Mouse (Mus musculus) lung, embryonic 14.5 days (tissue): ENCODE data around the gene Slc26a11. TPM values are rescaled to one million over a fixed set of nuclear protein-coding genes. Genes with fewer than 3 reads are reported as not detected.

ENCODE experiments used
- ATAC-seq: fragments of 200-750 bp; cut with Nextera tagmentation; 2 replicates; pipeline ENCODE4 v1.8.0; 2017; ENCODE audit warnings: mild to moderate bottlenecking, moderate TSS enrichment, moderate library complexity; ENCODE audit not compliant: insufficient read depth
- DNase-seq: peaks from one replicate; pipeline ENCODE4 v3.0.0-alpha.2; 2015
- H3K27ac ChIP-seq: fragments of 300-500 bp; sonication (generic); 2 replicates; pipeline ENCODE4 v1.5.1; 2014; ENCODE audit warnings: low read depth, mild to moderate bottlenecking, moderate library complexity
- H3K27me3 ChIP-seq: fragments of 300-500 bp; sonication (generic); 2 replicates; pipeline ENCODE4 v1.6.1; 2014; ENCODE audit warnings: low read length, control low read depth; ENCODE audit not compliant: insufficient read depth
- H3K36me3 ChIP-seq: fragments of 300-500 bp; sonication (generic); 2 replicates; pipeline ENCODE4 v1.6.1; 2014; ENCODE audit warnings: control low read depth; ENCODE audit not compliant: insufficient read depth
- H3K4me1 ChIP-seq: fragments of 300-500 bp; sonication (generic); 2 replicates; pipeline ENCODE4 v1.6.1; 2014; ENCODE audit warnings: antibody characterized with exemption, control low read depth; ENCODE audit not compliant: insufficient read depth
- H3K4me2 ChIP-seq: fragments of 300-500 bp; sonication (generic); 2 replicates; pipeline ENCODE4 v1.6.1; 2014; ENCODE audit warnings: mild to moderate bottlenecking
- H3K4me3 ChIP-seq: fragments of 300-500 bp; sonication (generic); 2 replicates; pipeline ENCODE4 v1.5.1; 2014; ENCODE audit warnings: low read depth, low read length
- H3K9ac ChIP-seq: fragments of 300-500 bp; sonication (generic); 2 replicates; pipeline ENCODE4 v1.6.1; 2014
- H3K9me3 ChIP-seq: fragments of 300-500 bp; sonication (generic); 2 replicates; pipeline ENCODE4 v1.6.1; 2016; ENCODE audit warnings: low read depth, low read length, control low read depth
- CTCF ChIP-seq: IDR thresholded peaks from 2 replicates; pipeline ENCODE4 v1.5.1; 2016; ENCODE audit warnings: antibody characterized with exemption, low read depth
- WGBS: fragments of 180-500 bp; shearing (Covaris S2); extraction: QIAGEN DNeasy Blood & Tissue Kit; methylation state at CpG from one replicate; pipeline ENCODE4 v1.1.7; 2014; 5-methylcytosine and 5-hydroxymethylcytosine counted together
- polyA plus RNA-seq: library from polyadenylated mRNA; unstranded; fragments of >200 nt; fragmentation: Nextera tagmentation; extraction: Ambion mirVana; gene quantifications from 2 replicates; pipeline ENCODE4 v1.2.1, GENCODE M21; 2014

Slc26a11 gene
- polyA plus RNA-seq, 1 experiment from 2014 or later, result 9.1 TPM

- H3K4me3 ChIP-seq, result no peak overlapping the region
- no peak overlapping the region for H3K27ac ChIP-seq
- no peak overlapping the region for H3K9ac ChIP-seq
- no peaks in the 10 kb centered on the region for H3K36me3 ChIP-seq
- DNase-seq (peak; percentile 94), ATAC-seq (no peak)
- no peaks in the 10 kb centered on the region for H3K27me3 ChIP-seq
- peak; percentile 94 for TF ChIP-seq CTCF
- H3K9me3 ChIP-seq, result no peaks in the 10 kb centered on the region
- no peaks in the 10 kb centered on the region for H3K4me1 ChIP-seq
- no peak overlapping the region for H3K4me2 ChIP-seq
- 4% methylated on average over 5 of the region's 5 CpGs for WGBS
Measured at GRCm38 (mm10) chr11:119339637-119340036, 15.7 kb upstream of the Slc26a11 start.

GRCm38 (mm10) chr11:119344178-119344577, 11.2 kb upstream of the Slc26a11 start:
- no peak overlapping the region for H3K4me3 ChIP-seq
- WGBS, result 75% methylated on average over 8 of the region's 8 CpGs
- no peaks in the 10 kb centered on the region for H3K4me1 ChIP-seq
- no peak overlapping the region for H3K27ac ChIP-seq
- H3K9me3 ChIP-seq, result no peaks in the 10 kb centered on the region
- H3K9ac ChIP-seq, result no peak overlapping the region
- TF ChIP-seq CTCF, result no peak
- no peak for ATAC-seq
- no peak overlapping the region for H3K4me2 ChIP-seq
- no peak for DNase-seq
- no peaks in the 10 kb centered on the region for H3K27me3 ChIP-seq
- H3K36me3 ChIP-seq, result no peaks in the 10 kb centered on the region

GRCm38 (mm10) chr11:119344865-119345264, 10.5 kb upstream of the Slc26a11 start:
- WGBS, result 66% methylated on average over 6 of the region's 6 CpGs
- TF ChIP-seq CTCF, result no peak
- no peak overlapping the region for H3K4me3 ChIP-seq
- no peak for ATAC-seq
- H3K27me3 ChIP-seq, result no peaks in the 10 kb centered on the region
- H3K9me3 ChIP-seq, result no peaks in the 10 kb centered on the region
- H3K36me3 ChIP-seq, result no peaks in the 10 kb centered on the region
- H3K4me2 ChIP-seq, result no peak overlapping the region
- H3K4me1 ChIP-seq, result no peaks in the 10 kb centered on the region
- H3K27ac ChIP-seq, result no peak overlapping the region
- no peak for DNase-seq
- no peak overlapping the region for H3K9ac ChIP-seq

- no peak overlapping the region for H3K4me3 ChIP-seq
- H3K9me3 ChIP-seq, result no peaks in the 10 kb centered on the region
- 78% methylated on average over 4 of the region's 4 CpGs for WGBS
- ATAC-seq (no peak), DNase-seq (no peak)
- no peak for TF ChIP-seq CTCF
- no peaks in the 10 kb centered on the region for H3K4me1 ChIP-seq
- H3K36me3 ChIP-seq, result no peaks in the 10 kb centered on the region
- no peaks in the 10 kb centered on the region for H3K27me3 ChIP-seq
- no peak overlapping the region for H3K9ac ChIP-seq
- no peak overlapping the region for H3K4me2 ChIP-seq
- H3K27ac ChIP-seq, result no peak overlapping the region
Measured at GRCm38 (mm10) chr11:119347125-119347524, 8.2 kb upstream of the Slc26a11 start.

GRCm38 (mm10) chr11:119352113-119352512, 3.2 kb upstream of the Slc26a11 start:
- Histone ChIP-seq H3K9me3 (no peaks in the 10 kb centered on the region), H3K27me3 (0 out of 2 replicates have a peak, but pooled peaks cover 3% of the 10 kb centered on the region), H3K27ac (no peak overlapping the region), H3K4me1 (peaks cover 12% of the 10 kb centered on the region; the same call in 1 of the 2 replicates), H3K9ac (0 out of 2 replicates have a peak overlapping the region, but pooled peaks have one; percentile 6), H3K4me2 (no peak overlapping the region), H3K36me3 (no peaks in the 10 kb centered on the region), H3K4me3 (no peak overlapping the region)
- no peak for TF ChIP-seq CTCF
- WGBS, result 64% methylated on average over 7 of the region's 7 CpGs
- ATAC-seq (no peak), DNase-seq (no peak)

- Histone ChIP-seq H3K9me3 (no peaks in the 10 kb centered on the region), H3K27ac (no peak overlapping the region), H3K36me3 (no peaks in the 10 kb centered on the region), H3K27me3 (0 out of 2 replicates have a peak, but pooled peaks cover 3% of the 10 kb centered on the region), H3K9ac (no peak overlapping the region), H3K4me1 (peaks cover 12% of the 10 kb centered on the region; the same call in 1 of the 2 replicates), H3K4me2 (no peak overlapping the region; the same call in 1 of the 2 replicates), H3K4me3 (no peak overlapping the region)
- no peak for TF ChIP-seq CTCF
- ATAC-seq (no peak), DNase-seq (no peak)
- WGBS, result 70% methylated on average over 4 of the region's 4 CpGs
Measured at GRCm38 (mm10) chr11:119353946-119354345, 1.4 kb upstream of the Slc26a11 start.

- Histone ChIP-seq H3K4me3 (peak overlapping the region; percentile 64), H3K9me3 (no peaks in the 10 kb centered on the region), H3K9ac (peak overlapping the region; percentile 71), H3K36me3 (peaks cover 6% of the 10 kb centered on the region; the same call in 1 of the 2 replicates), H3K4me1 (peaks cover 12% of the 10 kb centered on the region; the same call in 1 of the 2 replicates), H3K4me2 (peak overlapping the region; percentile 94), H3K27me3 (0 out of 2 replicates have a peak, but pooled peaks cover 3% of the 10 kb centered on the region), H3K27ac (peak overlapping the region; percentile 80)
- ATAC-seq, result peak; percentile 30; the same call in 1 of the 2 replicates
- DNase-seq, result peak; percentile 77
- WGBS, result 2% methylated on average over 23 of the region's 23 CpGs
- no peak for TF ChIP-seq CTCF
Measured at GRCm38 (mm10) chr11:119354798-119355442, 437 bp upstream of the Slc26a11 start.
